Mouse (Mus musculus): ENCODE measurements around the gene 4933434E20Rik. TPM values are rescaled to one million over a fixed set of nuclear protein-coding genes. Genes with fewer than 3 reads are reported as not detected.

The 4933434E20Rik gene
- polyA plus RNA-seq, 1 experiment from 2014 or later = 225 TPM

DNA sequence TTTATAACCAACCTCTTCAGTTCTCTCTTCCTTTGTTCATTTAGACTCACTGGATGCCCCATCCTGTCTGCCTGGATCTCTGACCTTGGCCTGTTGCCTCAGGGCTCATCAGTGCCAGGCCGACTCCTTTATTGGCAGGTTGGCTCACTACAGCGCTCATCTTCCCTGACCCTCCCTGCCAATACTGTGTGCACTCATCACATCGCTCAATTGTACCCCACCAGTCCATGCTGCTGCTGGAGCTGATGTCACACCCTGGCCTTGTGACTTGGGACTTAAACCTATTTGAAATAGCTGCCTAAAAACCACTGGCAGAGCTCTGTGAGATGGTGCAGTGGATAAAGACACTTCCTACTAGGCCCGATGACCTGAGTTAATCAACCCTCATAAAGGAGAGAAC is 16.4 kb downstream of the 4933434E20Rik start:
- Histone ChIP-seq H3K9me3 (no peaks in the 10 kb centered on the region), H3K36me3 (peaks cover 21% of the 10 kb centered on the region), H3K9ac (no peak overlapping the region), H3K4me3 (no peak overlapping the region), H3K4me1 (replicated peaks) (no peaks in the 10 kb centered on the region), H3K4me2 (no peak overlapping the region), H3K27ac (no peak overlapping the region), H3K27me3 (no peaks in the 10 kb centered on the region)
- WGBS = 88% methylated on average over 4 of the region's 4 CpGs
- no peak for ATAC-seq (ENCODE audit: low FRiP score)

DNA sequence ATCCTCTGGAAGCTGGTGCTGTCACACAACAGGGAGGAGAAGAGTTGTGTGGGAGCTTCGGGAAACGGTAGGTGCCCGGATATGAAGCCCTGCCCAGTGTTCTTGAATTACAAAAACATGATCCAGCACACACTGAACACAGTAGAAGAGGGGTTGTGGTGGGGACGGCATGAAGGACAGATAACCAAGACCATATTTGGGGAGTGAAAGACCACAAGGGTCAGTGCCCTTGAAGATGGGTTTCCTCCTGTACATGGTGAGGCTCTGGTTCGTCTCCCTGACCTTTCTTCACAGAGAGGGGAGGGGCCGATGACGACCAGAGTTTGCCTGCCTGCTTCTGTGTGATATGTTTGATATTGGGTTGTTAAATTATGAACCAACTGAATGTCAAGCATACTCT is 18.3 kb downstream of the 4933434E20Rik start:
- Histone ChIP-seq H3K4me3 (no peak overlapping the region), H3K4me1 (replicated peaks) (no peaks in the 10 kb centered on the region), H3K27me3 (no peaks in the 10 kb centered on the region), H3K9me3 (no peaks in the 10 kb centered on the region), H3K36me3 (peaks cover 8% of the 10 kb centered on the region; the same call in 1 of the 2 replicates), H3K9ac (no peak overlapping the region), H3K27ac (no peak overlapping the region), H3K4me2 (no peak overlapping the region)
- no peak for ATAC-seq (ENCODE audit: low FRiP score)
- WGBS = 84% methylated on average over 7 of the region's 7 CpGs

DNA sequence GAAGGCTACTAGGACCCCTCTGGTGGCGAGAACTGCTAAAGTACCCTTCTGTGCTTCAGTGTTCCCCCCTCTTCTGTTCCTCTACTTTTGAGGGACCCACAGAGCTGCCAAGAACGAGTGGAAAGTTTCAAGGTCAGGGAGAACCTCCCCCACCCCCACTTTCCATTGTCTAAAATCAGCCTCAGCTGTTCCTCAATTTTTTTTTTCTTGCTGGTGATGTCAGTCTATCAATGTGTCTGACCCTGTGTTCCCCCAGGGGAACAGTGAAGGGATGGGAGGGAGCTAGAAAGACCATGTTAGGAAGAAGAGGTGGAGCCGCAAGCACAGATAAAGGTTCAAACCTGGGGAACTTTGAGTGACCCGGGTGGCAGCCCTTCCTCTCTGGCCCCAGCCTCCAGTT is 20.9 kb downstream of the 4933434E20Rik start, which contains the start of gene Tpm3:
Gene Tpm3, plus strand, starts transcription at position 356 of the 400 bp plus-strand sequence.
- Histone ChIP-seq H3K27me3 (no peaks in the 10 kb centered on the region), H3K9ac (no peak within 1 kb of the TSS), H3K36me3 (no peaks in the 10 kb centered on the region), H3K4me1 (replicated peaks) (peaks cover 5% of the 10 kb centered on the region), H3K9me3 (no peaks in the 10 kb centered on the region), H3K27ac (no peak within 1 kb of the TSS), H3K4me3 (no peak within 1 kb of the TSS), H3K4me2 (no peak within 1 kb of the TSS)
- WGBS = 79% methylated on average over 4 of the region's 4 CpGs
- ATAC-seq (ENCODE audit: low FRiP score) = no peak

DNA sequence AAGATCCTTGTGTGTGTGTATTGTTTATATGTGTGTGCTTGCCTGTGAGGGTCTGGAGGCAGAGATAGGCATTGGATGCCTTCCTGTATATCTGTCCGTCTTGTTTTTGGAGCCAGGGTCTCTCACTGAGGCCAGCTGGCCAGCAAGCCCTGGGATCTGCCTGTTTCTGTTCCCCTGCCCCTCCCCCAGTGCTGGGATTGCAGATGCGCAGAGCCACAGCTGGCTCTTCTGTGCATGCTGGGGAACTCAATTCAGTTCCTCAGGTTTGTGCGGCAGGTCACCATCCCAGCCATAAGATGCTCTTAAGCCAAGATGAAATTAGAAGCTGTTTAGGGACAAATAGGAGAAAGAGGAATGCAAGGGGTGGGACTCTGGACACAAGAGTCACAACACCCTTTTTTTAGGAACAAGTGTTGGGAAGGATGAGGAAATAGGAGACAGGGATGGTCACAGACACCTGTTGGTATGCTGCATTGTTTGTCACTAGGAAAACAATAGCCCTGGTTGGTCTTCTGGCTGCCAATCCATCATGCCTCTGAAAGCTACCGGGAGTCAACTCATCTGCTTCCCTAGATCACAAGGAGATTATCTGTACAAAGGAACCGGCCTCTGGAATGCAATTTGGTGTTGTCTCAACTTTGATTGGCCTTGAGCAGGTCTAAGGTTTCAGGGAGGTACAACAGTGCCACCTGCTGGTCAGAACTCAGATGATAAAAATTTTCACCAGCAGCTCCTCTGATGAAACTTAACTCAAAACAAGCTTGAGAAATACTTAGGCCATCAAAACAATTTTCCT is 25.7 kb downstream of the 4933434E20Rik start:
- WGBS = 10% methylated on average over 5 of the region's 5 CpGs
- Histone ChIP-seq H3K4me3 (no peak overlapping the region), H3K4me1 (replicated peaks) (peaks cover 31% of the 10 kb centered on the region), H3K9ac (no peak overlapping the region), H3K9me3 (no peaks in the 10 kb centered on the region), H3K27ac (no peak overlapping the region), H3K4me2 (0 out of 2 replicates have a peak overlapping the region, but pooled peaks have one; percentile 8), H3K27me3 (no peaks in the 10 kb centered on the region), H3K36me3 (no peaks in the 10 kb centered on the region)
- ATAC-seq (ENCODE audit: low FRiP score) = no peak

DNA sequence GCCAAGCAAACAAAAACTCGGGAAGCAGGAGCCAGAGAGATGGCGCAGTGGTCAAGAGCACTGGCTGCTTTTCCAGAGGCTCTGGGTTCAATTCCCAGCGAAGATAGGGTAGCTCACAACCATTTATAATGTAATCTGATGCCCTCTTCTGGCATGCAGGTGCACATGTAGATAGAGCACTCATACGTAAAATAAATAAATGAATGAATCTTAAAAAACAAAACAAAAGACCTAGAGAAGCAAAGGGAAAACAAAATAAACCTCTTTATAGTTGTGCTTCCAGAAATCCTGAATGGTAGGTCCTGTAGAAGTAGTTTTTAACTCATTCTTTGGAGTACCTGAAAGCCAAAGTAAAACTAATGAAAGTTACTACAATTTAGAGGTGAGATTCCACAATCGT is 26.8 kb downstream of the 4933434E20Rik start:
- 62% methylated on average over 5 of the region's 5 CpGs for WGBS
- H3K9ac ChIP-seq = no peak overlapping the region
- no peaks in the 10 kb centered on the region for H3K36me3 ChIP-seq
- no peak overlapping the region for H3K4me2 ChIP-seq
- no peaks in the 10 kb centered on the region for H3K9me3 ChIP-seq
- H3K27me3 ChIP-seq = no peaks in the 10 kb centered on the region
- H3K27ac ChIP-seq = no peak overlapping the region
- ATAC-seq (ENCODE audit: low FRiP score) = no peak
- H3K4me3 ChIP-seq = no peak overlapping the region
- H3K4me1 ChIP-seq (replicated peaks) = peaks cover 42% of the 10 kb centered on the region

DNA sequence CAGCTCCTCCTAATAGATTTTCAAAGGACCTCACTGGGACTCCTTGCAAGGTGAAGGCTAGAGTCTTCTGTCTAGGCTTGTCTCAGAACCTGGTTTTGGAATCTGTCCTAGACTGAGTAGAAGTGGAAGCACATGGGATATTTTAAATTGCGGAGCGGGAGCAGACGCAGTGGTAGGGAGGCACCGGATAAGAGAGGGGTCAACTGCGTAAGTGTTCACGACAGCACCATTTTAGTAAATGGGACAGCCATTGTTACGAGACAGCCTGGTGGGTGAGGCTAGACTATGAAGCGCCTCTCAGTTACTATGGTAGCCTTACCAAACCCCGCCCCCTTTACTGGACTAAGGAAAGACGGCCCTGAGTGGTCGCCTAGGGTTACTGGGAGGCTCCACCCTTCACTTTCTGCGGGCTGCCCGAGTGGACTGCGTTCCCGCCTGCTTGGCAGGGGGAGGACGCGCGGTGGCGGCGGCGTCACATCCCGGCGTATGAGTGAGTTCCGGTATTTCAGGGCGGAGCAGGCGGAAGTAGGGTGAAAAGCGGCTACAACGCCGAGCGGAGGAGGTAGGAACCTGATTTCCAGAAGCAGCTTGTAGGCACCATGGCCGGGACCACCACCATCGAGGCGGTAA is 27.8 kb downstream of the 4933434E20Rik start:
- Histone ChIP-seq H3K27ac (peak overlapping the region; percentile 97), H3K27me3 (no peaks in the 10 kb centered on the region), H3K9me3 (no peaks in the 10 kb centered on the region), H3K4me3 (peak overlapping the region; percentile 92), H3K9ac (peak overlapping the region; percentile 91), H3K4me2 (peak overlapping the region; percentile 93), H3K4me1 (replicated peaks) (peaks cover 52% of the 10 kb centered on the region), H3K36me3 (no peaks in the 10 kb centered on the region)
- peak; percentile 94 for ATAC-seq (ENCODE audit: low FRiP score)
- WGBS = under 1% methylated on average over 33 of the region's 33 CpGs

DNA sequence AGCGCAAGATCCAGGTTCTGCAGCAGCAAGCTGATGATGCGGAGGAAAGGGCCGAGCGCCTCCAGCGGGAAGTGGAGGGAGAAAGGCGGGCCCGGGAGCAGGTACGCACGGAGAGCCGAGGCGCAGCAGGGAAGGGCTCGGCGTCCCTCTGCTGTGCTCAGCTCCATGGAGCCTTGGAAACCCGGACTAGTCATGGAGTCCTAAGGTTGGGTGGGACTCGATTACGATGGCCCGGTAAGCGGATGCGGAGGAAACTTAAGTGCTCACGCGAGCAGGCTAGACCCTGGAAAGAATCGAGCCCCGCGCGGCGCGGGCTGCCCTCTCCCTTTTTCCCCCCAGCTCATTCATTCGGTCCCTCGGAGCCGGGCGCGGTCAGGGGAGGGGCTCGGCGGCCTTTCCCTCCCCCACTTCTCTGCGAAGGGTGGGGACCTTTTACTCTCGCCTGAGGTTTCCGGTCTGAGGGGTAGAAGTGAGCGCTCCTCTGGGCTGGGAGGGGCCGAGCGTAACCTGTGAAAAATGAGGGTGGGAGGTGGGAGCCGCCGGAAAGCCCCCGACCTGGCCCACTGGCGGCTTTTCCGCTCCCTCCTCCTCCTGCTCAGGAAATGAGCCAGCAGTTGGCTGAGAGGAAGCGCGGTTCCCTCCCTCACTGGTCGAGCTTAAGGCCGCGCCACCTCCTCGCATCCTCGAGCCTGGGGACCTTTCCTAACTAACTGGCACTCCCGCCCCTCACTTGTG is 28.5 kb downstream of the 4933434E20Rik start:
- H3K9me3 ChIP-seq = no peaks in the 10 kb centered on the region
- H3K27ac ChIP-seq = peak overlapping the region; percentile 97
- no peaks in the 10 kb centered on the region for H3K36me3 ChIP-seq
- H3K4me2 ChIP-seq = peak overlapping the region; percentile 93
- peak; percentile 80 for ATAC-seq (ENCODE audit: low FRiP score)
- peaks cover 59% of the 10 kb centered on the region for H3K4me1 ChIP-seq (replicated peaks)
- peak overlapping the region; percentile 91 for H3K9ac ChIP-seq
- H3K27me3 ChIP-seq = no peaks in the 10 kb centered on the region
- peak overlapping the region; percentile 92 for H3K4me3 ChIP-seq
- under 1% methylated on average over 51 of the region's 53 CpGs for WGBS

DNA sequence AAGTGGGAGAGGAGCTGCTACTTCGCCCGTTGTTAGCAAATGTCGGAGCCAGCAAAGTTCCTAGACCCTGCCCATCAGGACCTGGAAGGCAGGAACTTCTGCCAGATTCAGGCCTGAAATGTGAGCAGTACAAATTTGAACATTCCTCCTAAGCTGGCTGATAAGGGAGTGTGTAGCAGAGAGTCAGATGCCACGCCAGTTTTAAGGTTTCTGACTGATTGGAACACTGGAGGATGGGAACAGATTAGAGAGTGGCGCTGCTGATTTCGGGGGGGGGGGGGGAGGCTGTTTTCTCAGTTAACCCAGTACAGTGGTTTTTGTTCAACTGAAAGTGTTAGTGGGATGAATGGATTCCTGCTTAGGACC is 29.0 kb downstream of the 4933434E20Rik start:
- Histone ChIP-seq H3K9ac (peak overlapping the region; percentile 91), H3K27me3 (no peaks in the 10 kb centered on the region), H3K9me3 (no peaks in the 10 kb centered on the region), H3K4me1 (replicated peaks) (peaks cover 64% of the 10 kb centered on the region), H3K4me2 (peak overlapping the region; percentile 93), H3K36me3 (no peaks in the 10 kb centered on the region), H3K27ac (peak overlapping the region; percentile 97), H3K4me3 (peak overlapping the region; percentile 92)
- 1% methylated on average over 6 of the region's 6 CpGs for WGBS
- no peak for ATAC-seq (ENCODE audit: low FRiP score)

DNA sequence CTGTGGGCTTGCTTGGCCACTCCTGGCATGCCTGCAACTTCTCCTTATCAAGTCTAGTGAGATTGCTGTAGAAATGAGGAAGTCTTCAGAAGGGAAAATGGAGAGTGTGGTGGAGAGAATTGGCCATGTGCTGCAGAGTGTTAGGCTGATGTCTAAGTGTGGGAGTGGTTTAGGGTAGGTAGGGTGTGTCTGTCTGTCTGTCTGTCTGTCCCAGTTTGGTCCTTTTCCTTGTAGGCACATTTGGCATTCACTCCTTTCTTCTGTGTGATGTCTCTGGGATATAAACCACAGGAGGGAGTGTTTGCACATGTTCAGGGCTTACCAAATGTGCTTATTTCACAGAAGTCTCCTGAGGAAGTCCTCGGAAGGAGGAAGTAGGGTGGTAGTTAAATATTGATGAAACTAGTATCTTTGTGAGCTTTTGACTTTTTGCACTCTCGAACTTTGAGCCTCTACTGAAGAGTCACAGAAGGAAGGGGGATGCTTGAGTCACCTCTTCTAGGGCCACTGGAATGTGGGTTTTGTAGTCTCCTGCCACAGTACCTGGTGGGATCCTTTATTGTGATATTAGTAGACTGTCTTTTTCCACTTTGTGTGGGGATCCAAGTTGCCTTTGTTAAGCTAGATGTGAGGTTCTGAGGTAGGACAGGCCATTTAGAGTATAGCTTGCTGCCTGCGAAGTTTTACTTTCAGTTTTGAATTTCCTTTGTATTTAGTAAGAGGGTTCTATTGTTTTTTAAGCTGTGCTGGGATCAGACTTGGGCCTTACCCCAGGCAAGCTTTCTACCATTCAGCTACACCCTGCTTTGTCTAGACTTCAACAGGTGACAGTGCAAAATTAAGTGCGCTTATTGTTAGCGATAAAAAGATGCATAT is 30.2 kb downstream of the 4933434E20Rik start:
- Histone ChIP-seq H3K27ac (no peak overlapping the region), H3K27me3 (no peaks in the 10 kb centered on the region), H3K9me3 (no peaks in the 10 kb centered on the region), H3K4me1 (replicated peaks) (peaks cover 65% of the 10 kb centered on the region), H3K4me2 (peak overlapping the region; percentile 93), H3K4me3 (peak overlapping the region; percentile 92), H3K36me3 (peaks cover 4% of the 10 kb centered on the region), H3K9ac (peak overlapping the region; percentile 51; the same call in 1 of the 2 replicates)
- ATAC-seq (ENCODE audit: low FRiP score) = no peak
- 78% methylated on average over 5 of the region's 5 CpGs for WGBS

DNA sequence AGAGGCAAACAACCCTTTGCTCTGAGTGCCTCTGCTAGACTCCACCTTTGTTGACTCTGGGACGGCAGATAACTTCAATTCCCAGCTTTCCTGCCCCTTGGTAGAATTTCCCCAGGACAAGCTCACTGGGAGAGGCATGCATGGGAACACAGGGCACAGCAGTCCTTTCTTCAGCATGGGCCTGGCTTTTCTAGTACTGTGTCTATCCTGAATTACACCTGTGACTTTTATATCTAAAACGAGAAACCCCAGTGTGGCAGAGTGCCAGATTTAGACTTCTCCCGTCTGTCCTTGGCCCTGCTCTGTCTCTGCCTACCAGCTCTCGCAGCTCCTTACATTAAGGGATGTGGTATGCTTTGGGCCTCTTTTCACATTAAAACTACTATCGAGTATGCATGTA is 31.6 kb downstream of the 4933434E20Rik start:
- Histone ChIP-seq H3K27ac (peak overlapping the region; percentile 30), H3K9ac (peak overlapping the region; percentile 57)
- ATAC-seq (ENCODE audit: low FRiP score) = no peak

DNA sequence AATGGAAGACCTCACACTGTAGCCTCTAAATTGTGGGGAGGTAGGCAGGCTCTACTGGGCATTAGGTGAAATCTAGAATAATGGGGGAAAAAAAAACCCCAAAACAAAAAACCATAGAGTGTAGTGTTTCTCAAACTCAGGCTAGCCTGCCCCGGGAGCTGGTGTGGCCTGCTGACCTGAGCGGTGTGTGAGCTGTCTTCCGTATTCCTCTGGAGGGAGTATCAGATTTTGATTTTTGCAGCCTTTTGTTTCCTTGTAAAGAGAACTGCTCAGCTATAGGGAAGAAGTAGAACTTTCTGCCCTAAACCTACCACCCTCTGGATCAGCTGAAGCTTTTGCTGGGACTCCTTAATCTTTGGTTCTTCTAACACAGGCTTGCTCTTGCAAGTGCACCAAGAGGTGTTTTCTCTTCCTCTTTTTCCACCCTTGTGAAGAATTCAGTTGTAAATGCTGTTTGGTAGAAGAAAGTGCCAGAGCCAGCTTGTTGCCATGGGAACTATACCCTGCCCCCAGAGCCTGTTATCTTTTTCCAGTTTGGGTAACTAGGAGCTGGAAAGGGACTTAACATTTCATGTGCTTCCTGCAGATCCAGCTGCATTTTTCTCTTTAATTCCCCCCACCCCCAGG is 32.4 kb downstream of the 4933434E20Rik start:
- WGBS = 42% methylated on average over 3 of the region's 3 CpGs
- Histone ChIP-seq H3K27ac (peak overlapping the region; percentile 30), H3K36me3 (peaks cover 25% of the 10 kb centered on the region), H3K4me2 (peak overlapping the region; percentile 13), H3K27me3 (no peaks in the 10 kb centered on the region), H3K4me1 (replicated peaks) (peaks cover 56% of the 10 kb centered on the region), H3K9ac (peak overlapping the region; percentile 57; the same call in 1 of the 2 replicates), H3K4me3 (no peak overlapping the region), H3K9me3 (no peaks in the 10 kb centered on the region)
- no peak for ATAC-seq (ENCODE audit: low FRiP score)

More for the DNA sequence above, 31.6 kb downstream of the 4933434E20Rik start:
- no peaks in the 10 kb centered on the region for H3K27me3 ChIP-seq
- no peak overlapping the region for H3K4me3 ChIP-seq
- H3K4me1 ChIP-seq (replicated peaks) = peaks cover 59% of the 10 kb centered on the region
- peak overlapping the region; percentile 13; the same call in 1 of the 2 replicates for H3K4me2 ChIP-seq
- H3K36me3 ChIP-seq = peaks cover 18% of the 10 kb centered on the region
- H3K9me3 ChIP-seq = no peaks in the 10 kb centered on the region
- 61% methylated on average over 5 of the region's 5 CpGs for WGBS
